Mouse (Mus musculus): ENCODE data around the gene Arpc3.
"Not testable (repeated sequence)": the region's sequence is repeated elsewhere in the genome, so short reads cannot be mapped to it uniquely, and the experiment has no call there.

Arpc3 gene

DNA sequence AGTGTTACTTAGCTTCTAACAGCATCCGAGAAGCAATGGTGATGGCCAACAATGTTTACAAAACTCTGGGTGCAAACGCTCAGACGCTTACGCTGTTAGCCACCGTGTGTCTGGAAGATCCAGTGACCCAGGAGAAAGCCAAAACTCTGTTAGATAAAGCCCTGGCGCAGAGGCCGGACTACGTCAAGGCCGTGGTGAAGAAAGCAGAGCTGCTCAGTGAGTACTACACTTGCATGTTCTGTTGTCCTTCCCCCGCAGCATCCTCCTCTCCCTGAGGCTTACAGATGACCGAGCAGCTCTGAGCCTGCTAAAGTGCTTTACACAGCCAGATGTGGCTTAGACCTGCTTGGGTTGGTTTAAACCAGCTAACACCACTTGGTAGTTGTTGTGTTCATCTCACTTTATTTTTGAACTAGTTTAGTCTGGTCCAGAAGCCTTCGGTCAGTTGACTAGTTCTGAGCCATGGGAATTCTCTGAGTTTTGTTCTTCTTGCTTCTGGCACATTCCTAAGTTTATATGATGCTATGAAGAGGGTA, 48.5 kb downstream of the Arpc3 start:
- no peak for DNase-seq (ENCODE audit: low read depth, low spot score)
- Histone ChIP-seq H3K36me3 (ENCODE audit: control insufficient read depth, insufficient read depth, low read length, poor library complexity, severe bottlenecking) (peaks cover 25% of the 10 kb centered on the region), H3K27me3 (ENCODE audit: control insufficient read depth, insufficient read depth, low read length, poor library complexity, severe bottlenecking) (no peaks in the 10 kb centered on the region)

GRCm38 (mm10) chr5:122444492-122444891, 52.8 kb downstream of the Arpc3 start:
- H3K27me3 ChIP-seq (ENCODE audit: control insufficient read depth, insufficient read depth, low read length, poor library complexity, severe bottlenecking) = no peaks in the 10 kb centered on the region
- DNase-seq (ENCODE audit: low read depth, low spot score) = no peak
- H3K36me3 ChIP-seq (ENCODE audit: control insufficient read depth, insufficient read depth, low read length, poor library complexity, severe bottlenecking) = peaks cover 11% of the 10 kb centered on the region

DNA sequence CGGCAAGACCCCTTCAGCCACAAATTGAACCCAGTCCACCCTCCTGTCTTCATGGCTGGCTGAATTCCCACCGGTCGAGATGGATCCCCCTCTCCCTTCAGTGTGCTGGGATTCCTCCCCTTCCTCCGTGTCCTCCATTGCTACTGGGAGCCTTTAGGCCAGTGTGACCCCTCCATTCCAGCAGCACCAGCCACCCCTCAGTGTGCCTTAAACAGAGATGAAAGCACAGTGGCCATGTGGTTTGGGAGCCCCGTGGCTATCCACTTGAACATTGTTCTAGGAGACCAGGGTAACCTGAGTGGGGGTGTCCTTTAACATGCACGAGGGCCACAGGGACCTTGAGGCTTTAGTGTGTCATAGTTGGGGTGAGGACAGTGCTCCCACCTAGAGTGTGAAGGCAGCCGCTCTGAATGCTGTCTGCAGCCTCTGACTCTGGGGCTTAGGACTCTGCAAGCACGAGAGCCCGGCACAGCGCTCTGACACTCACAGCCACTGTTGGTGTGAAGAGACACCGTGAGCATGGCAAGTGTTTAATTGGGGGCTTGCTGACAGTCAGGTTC, 53.5 kb downstream of the Arpc3 start:
- Histone ChIP-seq H3K36me3 (ENCODE audit: control insufficient read depth, insufficient read depth, low read length, poor library complexity, severe bottlenecking) (peaks cover 8% of the 10 kb centered on the region), H3K27me3 (ENCODE audit: control insufficient read depth, insufficient read depth, low read length, poor library complexity, severe bottlenecking) (no peaks in the 10 kb centered on the region)
- no peak for DNase-seq (ENCODE audit: low read depth, low spot score)

DNA sequence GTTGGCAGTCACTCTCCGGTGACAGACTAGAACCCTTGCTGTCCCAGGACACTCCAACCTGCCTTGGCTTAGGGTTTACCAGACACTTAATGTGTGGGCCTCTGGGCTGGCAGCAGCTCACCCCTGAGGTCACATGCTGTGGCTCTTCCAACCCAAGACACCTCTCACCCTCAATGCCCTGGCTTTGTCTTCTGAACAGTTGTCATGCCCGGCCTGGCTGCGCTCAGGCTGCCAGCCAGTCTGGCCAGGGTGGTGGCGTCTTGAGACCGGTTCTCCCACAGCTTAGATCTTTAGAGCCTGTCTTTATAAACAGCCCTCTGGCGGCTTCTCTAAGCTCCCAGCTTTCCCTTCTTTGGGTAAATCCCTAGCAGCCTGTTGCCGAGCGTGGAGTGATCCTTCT, 56.2 kb downstream of the Arpc3 start:
- H3K27me3 ChIP-seq (ENCODE audit: control insufficient read depth, insufficient read depth, low read length, poor library complexity, severe bottlenecking) = no peaks in the 10 kb centered on the region
- no peak for DNase-seq (ENCODE audit: low read depth, low spot score)

DNA sequence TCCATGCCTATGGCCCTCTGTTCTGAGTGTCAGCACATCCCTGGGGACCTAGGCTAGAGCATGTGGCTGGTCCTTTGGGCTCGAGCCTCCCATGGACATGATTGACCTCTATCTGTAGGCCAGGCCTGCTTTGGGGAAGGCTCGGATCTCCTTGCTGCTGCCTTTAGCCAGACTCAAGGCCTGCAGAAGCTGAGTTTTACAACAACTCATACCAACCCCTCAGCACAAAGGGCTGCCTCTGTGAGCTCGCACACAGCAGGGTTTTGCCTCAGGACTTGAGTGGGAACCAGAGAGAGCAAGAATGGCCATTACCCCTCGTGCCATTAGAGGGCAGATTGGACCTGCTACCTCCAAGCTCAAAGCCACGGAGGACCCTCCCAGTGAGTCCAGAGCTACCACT, 57.2 kb downstream of the Arpc3 start:
- Histone ChIP-seq H3K36me3 (ENCODE audit: control insufficient read depth, insufficient read depth, low read length, poor library complexity, severe bottlenecking) (no peaks in the 10 kb centered on the region), H3K27me3 (ENCODE audit: control insufficient read depth, insufficient read depth, low read length, poor library complexity, severe bottlenecking) (no peaks in the 10 kb centered on the region)
- no peak for DNase-seq (ENCODE audit: low read depth, low spot score)

More for the DNA sequence above, 56.2 kb downstream of the Arpc3 start:
- no peaks in the 10 kb centered on the region for H3K36me3 ChIP-seq (ENCODE audit: control insufficient read depth, insufficient read depth, low read length, poor library complexity, severe bottlenecking)

GRCm38 (mm10) chr5:122449946-122450345, 58.3 kb downstream of the Arpc3 start:
- Histone ChIP-seq H3K36me3 (ENCODE audit: control insufficient read depth, insufficient read depth, low read length, poor library complexity, severe bottlenecking) (no peaks in the 10 kb centered on the region; the same call in 1 of the 2 replicates), H3K27me3 (ENCODE audit: control insufficient read depth, insufficient read depth, low read length, poor library complexity, severe bottlenecking) (no peaks in the 10 kb centered on the region)
- no peak for DNase-seq (ENCODE audit: low read depth, low spot score)

DNA sequence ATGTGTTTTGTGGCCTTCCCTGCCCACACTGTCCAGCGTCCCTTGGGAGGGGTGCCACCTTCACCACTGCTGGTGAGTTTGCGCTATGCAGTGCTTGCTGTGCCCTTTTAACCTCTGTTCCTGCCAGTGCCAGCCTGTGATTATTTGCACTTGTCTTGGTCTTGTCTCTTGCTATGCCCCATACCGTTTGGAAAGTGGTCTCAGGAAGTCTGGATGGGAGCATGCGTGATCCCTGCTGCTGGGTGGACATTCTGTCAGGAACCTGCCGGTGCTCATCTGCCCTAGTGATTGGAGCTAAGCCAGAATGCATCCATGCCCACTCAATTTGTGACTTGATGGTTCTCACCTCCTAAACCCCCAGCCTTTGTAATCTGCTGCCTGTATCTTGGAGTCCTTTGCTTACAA, 59.2 kb downstream of the Arpc3 start:
- no peak for DNase-seq (ENCODE audit: low read depth, low spot score)
- no peaks in the 10 kb centered on the region for H3K27me3 ChIP-seq (ENCODE audit: control insufficient read depth, insufficient read depth, low read length, poor library complexity, severe bottlenecking)
- H3K36me3 ChIP-seq (ENCODE audit: control insufficient read depth, insufficient read depth, low read length, poor library complexity, severe bottlenecking) = peaks cover 2% of the 10 kb centered on the region

DNA sequence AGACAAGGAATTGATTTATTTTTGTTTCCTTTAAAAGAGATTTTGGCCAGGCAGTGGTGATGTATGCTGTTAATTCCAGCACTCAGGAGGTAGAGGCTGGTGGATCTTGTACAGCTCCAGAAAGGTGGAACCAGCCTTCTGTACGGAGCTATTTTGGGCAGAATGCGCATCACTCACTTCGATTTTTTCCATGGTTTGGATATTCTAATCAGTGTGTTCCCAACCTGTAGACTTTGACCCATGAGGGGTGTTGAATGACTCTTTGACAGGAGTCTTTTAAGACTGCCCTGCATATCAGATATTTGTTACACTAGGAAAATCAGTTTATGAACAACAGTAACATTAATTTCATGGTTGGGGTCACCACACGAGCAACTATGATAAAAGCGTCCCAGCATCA, 59.6 kb downstream of the Arpc3 start:
- no peak for DNase-seq (ENCODE audit: low read depth, low spot score)
- H3K36me3 ChIP-seq (ENCODE audit: control insufficient read depth, insufficient read depth, low read length, poor library complexity, severe bottlenecking) = peaks cover 3% of the 10 kb centered on the region
- no peaks in the 10 kb centered on the region for H3K27me3 ChIP-seq (ENCODE audit: control insufficient read depth, insufficient read depth, low read length, poor library complexity, severe bottlenecking)

- no peaks in the 10 kb centered on the region for H3K27me3 ChIP-seq (ENCODE audit: control insufficient read depth, insufficient read depth, low read length, poor library complexity, severe bottlenecking)
- no peak for DNase-seq (ENCODE audit: low read depth, low spot score)
- H3K36me3 ChIP-seq (ENCODE audit: control insufficient read depth, insufficient read depth, low read length, poor library complexity, severe bottlenecking) = peaks cover 5% of the 10 kb centered on the region
These were observed 60.5 kb downstream of the Arpc3 start for GRCm38 (mm10) chr5:122452194-122452593.

GRCm38 (mm10) chr5:122453188-122453587, 61.5 kb downstream of the Arpc3 start:
- Histone ChIP-seq H3K36me3 (ENCODE audit: control insufficient read depth, insufficient read depth, low read length, poor library complexity, severe bottlenecking) (peaks cover 9% of the 10 kb centered on the region), H3K27me3 (ENCODE audit: control insufficient read depth, insufficient read depth, low read length, poor library complexity, severe bottlenecking) (no peaks in the 10 kb centered on the region)
- DNase-seq (ENCODE audit: low read depth, low spot score) = no peak

GRCm38 (mm10) chr5:122454442-122454841, 62.8 kb downstream of the Arpc3 start:
- Histone ChIP-seq H3K27me3 (ENCODE audit: control insufficient read depth, insufficient read depth, low read length, poor library complexity, severe bottlenecking) (no peaks in the 10 kb centered on the region), H3K36me3 (ENCODE audit: control insufficient read depth, insufficient read depth, low read length, poor library complexity, severe bottlenecking) (peaks cover 14% of the 10 kb centered on the region)
- no peak for DNase-seq (ENCODE audit: low read depth, low spot score)

DNA sequence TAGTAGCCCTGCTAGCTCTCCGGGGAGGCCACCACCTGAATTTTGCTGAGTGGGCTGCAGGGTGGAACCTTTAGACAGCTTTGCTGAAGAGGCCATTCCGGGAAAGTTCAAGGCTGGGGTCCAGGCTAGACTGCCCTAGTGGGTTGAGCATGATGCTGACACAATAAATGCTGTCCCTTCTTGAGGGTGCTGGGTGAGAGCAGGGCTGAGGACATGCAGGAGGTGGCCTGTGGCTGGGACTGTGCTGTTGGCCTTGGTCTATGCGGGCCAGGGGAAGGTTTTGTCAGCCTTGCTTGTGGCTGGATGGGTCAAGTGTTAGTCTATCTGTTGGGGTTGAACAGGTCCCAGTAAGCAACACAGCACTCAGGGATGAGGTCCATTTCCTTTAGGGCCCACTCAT, 63.2 kb downstream of the Arpc3 start:
- Histone ChIP-seq H3K36me3 (ENCODE audit: control insufficient read depth, insufficient read depth, low read length, poor library complexity, severe bottlenecking) (peaks cover 14% of the 10 kb centered on the region), H3K27me3 (ENCODE audit: control insufficient read depth, insufficient read depth, low read length, poor library complexity, severe bottlenecking) (no peaks in the 10 kb centered on the region)
- DNase-seq (ENCODE audit: low read depth, low spot score) = no peak

DNA sequence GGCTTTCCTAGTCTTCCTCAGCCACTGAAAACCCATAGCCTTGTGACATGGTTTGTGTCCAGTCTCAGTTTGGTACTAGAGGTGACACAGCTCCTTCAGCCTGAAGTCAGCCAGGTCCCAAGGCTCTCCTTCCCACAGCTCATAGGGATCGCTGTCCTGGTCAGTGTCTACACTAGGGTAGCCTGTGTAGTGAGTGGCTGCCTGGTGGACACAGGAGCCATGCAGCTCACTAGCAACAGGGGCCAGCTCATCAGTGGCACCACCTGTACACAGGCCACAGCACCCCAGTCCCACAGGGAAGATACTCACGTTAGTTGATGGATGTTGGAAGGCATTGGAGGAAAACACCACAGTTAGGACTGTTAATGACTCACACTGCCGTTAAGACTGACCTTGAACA, 63.9 kb downstream of the Arpc3 start:
- Histone ChIP-seq H3K27me3 (ENCODE audit: control insufficient read depth, insufficient read depth, low read length, poor library complexity, severe bottlenecking) (no peaks in the 10 kb centered on the region), H3K36me3 (ENCODE audit: control insufficient read depth, insufficient read depth, low read length, poor library complexity, severe bottlenecking) (peaks cover 16% of the 10 kb centered on the region)
- DNase-seq (ENCODE audit: low read depth, low spot score) = no peak

DNA sequence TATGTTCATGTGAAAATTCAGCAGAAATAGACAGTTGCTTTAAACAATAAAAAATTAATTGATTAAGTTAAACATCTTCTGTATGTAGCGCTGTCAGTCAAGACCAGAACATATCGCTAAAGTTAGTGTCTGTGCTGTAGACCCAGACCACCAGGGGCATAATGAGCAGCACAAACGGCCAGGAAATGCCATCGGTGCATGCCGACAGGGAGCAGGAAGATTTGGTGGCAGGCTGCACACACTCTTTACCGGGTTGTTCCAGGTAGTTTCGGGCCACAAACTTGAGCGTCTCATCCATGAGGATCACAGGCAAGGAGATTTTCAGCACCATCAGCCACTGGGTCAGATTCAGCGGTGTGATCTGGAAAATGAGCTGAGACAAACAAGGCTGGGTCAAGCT, 65.4 kb downstream of the Arpc3 start:
- H3K36me3 ChIP-seq (ENCODE audit: control insufficient read depth, insufficient read depth, low read length, poor library complexity, severe bottlenecking) = peaks cover 24% of the 10 kb centered on the region
- not testable (repeated sequence) for DNase-seq (ENCODE audit: low read depth, low spot score); H3K27me3 ChIP-seq (ENCODE audit: control insufficient read depth, insufficient read depth, low read length, poor library complexity, severe bottlenecking)

DNA sequence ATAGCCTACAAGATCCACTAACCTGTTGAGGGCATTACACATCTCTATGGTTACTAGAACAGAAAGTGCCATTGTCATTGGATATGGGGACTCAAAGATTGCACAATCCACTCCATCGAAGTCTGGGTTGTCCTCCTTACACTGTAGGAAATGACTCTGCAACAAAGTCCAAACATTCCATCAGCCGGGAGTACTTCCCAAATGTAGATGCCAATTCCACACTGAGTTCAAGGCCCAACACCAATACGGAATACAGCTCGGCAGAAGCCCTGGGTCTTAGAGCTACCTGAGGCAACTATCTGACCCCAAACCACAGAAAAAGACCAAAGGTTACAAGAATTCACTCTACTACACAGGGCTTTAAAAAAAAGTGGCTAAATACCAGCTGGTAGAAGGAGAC, 66.4 kb downstream of the Arpc3 start:
- peaks cover 26% of the 10 kb centered on the region for H3K36me3 ChIP-seq (ENCODE audit: control insufficient read depth, insufficient read depth, low read length, poor library complexity, severe bottlenecking)
- no peaks in the 10 kb centered on the region for H3K27me3 ChIP-seq (ENCODE audit: control insufficient read depth, insufficient read depth, low read length, poor library complexity, severe bottlenecking)
- DNase-seq (ENCODE audit: low read depth, low spot score) = no peak

- no peak for DNase-seq (ENCODE audit: low read depth, low spot score)
- peaks cover 26% of the 10 kb centered on the region for H3K36me3 ChIP-seq (ENCODE audit: control insufficient read depth, insufficient read depth, low read length, poor library complexity, severe bottlenecking)
- H3K27me3 ChIP-seq (ENCODE audit: control insufficient read depth, insufficient read depth, low read length, poor library complexity, severe bottlenecking) = no peaks in the 10 kb centered on the region
These were observed 67.7 kb downstream of the Arpc3 start for GRCm38 (mm10) chr5:122459335-122459734.

All from splenic B cell, adult 2 months (primary cell).